Mouse (Mus musculus): ENCODE measurements at regions not wholly inside any gene's neighbourhood (a gene's known extent, or its start where the extent isn't known, plus 50 kb on each side); places are given as distances from the start of the nearest gene placed in this dataset.

- no peak for TF ChIP-seq TAL1 (conservative IDR thresholded peaks at IDR 0.05; ENCODE audit: low read depth, low read length)
- no peak for TF ChIP-seq CTCF (IDR thresholded peaks at IDR 0.05; ENCODE audit: low read depth, low read length)
- no peak for TF ChIP-seq POLR2AphosphoS5 (IDR thresholded peaks at IDR 0.05; ENCODE audit: insufficient replicate concordance, low read depth, low read length)
- no peak for TF ChIP-seq GATA2 (IDR thresholded peaks at IDR 0.05; ENCODE audit: borderline replicate concordance, low read depth, low read length)
- TF ChIP-seq GATA1 (IDR thresholded peaks at IDR 0.05; ENCODE audit: borderline replicate concordance, low read length), result no peak
- ATAC-seq (ENCODE audit: extremely low read depth, insufficient number of reproducible peaks, low FRiP score, poor library complexity, severe bottlenecking) (no peak), DNase-seq (ENCODE audit: low spot score) (no peak)
- no peaks in the 10 kb centered on the region for H3K27me3 ChIP-seq (ENCODE audit: insufficient read depth, low read length)
- no peak overlapping the region for H3K4me3 ChIP-seq (ENCODE audit: low read depth, low read length)
- peaks cover 71% of the 10 kb centered on the region for H3K9me3 ChIP-seq (replicated peaks)
- no peaks in the 10 kb centered on the region for H3K4me1 ChIP-seq (ENCODE audit: insufficient read depth, low read depth, low read length)
- no peaks in the 10 kb centered on the region for H3K36me3 ChIP-seq (replicated peaks)
These were observed 212.8 kb upstream of the Irx3 start for GRCm38 (mm10) chr8:92014704-92015103.

- TF ChIP-seq CTCF (IDR thresholded peaks at IDR 0.05; ENCODE audit: low read depth, low read length), result no peak
- no peak for TF ChIP-seq GATA2 (IDR thresholded peaks at IDR 0.05; ENCODE audit: borderline replicate concordance, low read depth, low read length)
- TF ChIP-seq POLR2AphosphoS5 (IDR thresholded peaks at IDR 0.05; ENCODE audit: insufficient replicate concordance, low read depth, low read length), result no peak
- no peak for TF ChIP-seq TAL1 (conservative IDR thresholded peaks at IDR 0.05; ENCODE audit: low read depth, low read length)
- TF ChIP-seq GATA1 (IDR thresholded peaks at IDR 0.05; ENCODE audit: borderline replicate concordance, low read length), result no peak
- Histone ChIP-seq H3K36me3 (replicated peaks) (no peaks in the 10 kb centered on the region), H3K4me1 (ENCODE audit: insufficient read depth, low read depth, low read length) (no peaks in the 10 kb centered on the region), H3K27me3 (ENCODE audit: insufficient read depth, low read length) (no peaks in the 10 kb centered on the region), H3K4me3 (ENCODE audit: low read depth, low read length) (no peak overlapping the region), H3K9me3 (replicated peaks) (peaks cover 66% of the 10 kb centered on the region)
- ATAC-seq (ENCODE audit: extremely low read depth, insufficient number of reproducible peaks, low FRiP score, poor library complexity, severe bottlenecking) (no peak), DNase-seq (ENCODE audit: low spot score) (no peak)
These were observed 211.3 kb upstream of the Irx3 start for GRCm38 (mm10) chr8:92013183-92013582.

- Histone ChIP-seq H3K4me3 (ENCODE audit: low read depth, low read length) (no peak overlapping the region), H3K36me3 (replicated peaks) (no peaks in the 10 kb centered on the region), H3K9me3 (replicated peaks) (peaks cover 54% of the 10 kb centered on the region), H3K4me1 (ENCODE audit: insufficient read depth, low read depth, low read length) (no peaks in the 10 kb centered on the region), H3K27me3 (ENCODE audit: insufficient read depth, low read length) (no peaks in the 10 kb centered on the region)
- TF ChIP-seq TAL1 (conservative IDR thresholded peaks at IDR 0.05; ENCODE audit: low read depth, low read length), result no peak
- TF ChIP-seq CTCF (IDR thresholded peaks at IDR 0.05; ENCODE audit: low read depth, low read length), result no peak
- DNase-seq (ENCODE audit: low spot score) (no peak), ATAC-seq (ENCODE audit: extremely low read depth, insufficient number of reproducible peaks, low FRiP score, poor library complexity, severe bottlenecking) (no peak)
These were observed 208.5 kb upstream of the Irx3 start for GRCm38 (mm10) chr8:92010412-92010811.

GRCm38 (mm10) chr8:92008616-92009610 lies 207.0 kb upstream of the Irx3 start:
- DNase-seq (ENCODE audit: low spot score) (no peak), ATAC-seq (ENCODE audit: extremely low read depth, insufficient number of reproducible peaks, low FRiP score, poor library complexity, severe bottlenecking) (no peak)
- no peak overlapping the region for H3K4me3 ChIP-seq (ENCODE audit: low read depth, low read length)
- no peaks in the 10 kb centered on the region for H3K4me1 ChIP-seq (ENCODE audit: insufficient read depth, low read depth, low read length)
- H3K36me3 ChIP-seq (replicated peaks), result no peaks in the 10 kb centered on the region
- TF ChIP-seq GATA2 (IDR thresholded peaks at IDR 0.05; ENCODE audit: borderline replicate concordance, low read depth, low read length) (no peak), TAL1 (conservative IDR thresholded peaks at IDR 0.05; ENCODE audit: low read depth, low read length) (no peak), POLR2AphosphoS5 (IDR thresholded peaks at IDR 0.05; ENCODE audit: insufficient replicate concordance, low read depth, low read length) (no peak), GATA1 (IDR thresholded peaks at IDR 0.05; ENCODE audit: borderline replicate concordance, low read length) (no peak), CTCF (IDR thresholded peaks at IDR 0.05; ENCODE audit: low read depth, low read length) (no peak)
- no peaks in the 10 kb centered on the region for H3K27me3 ChIP-seq (ENCODE audit: insufficient read depth, low read length)
- H3K9me3 ChIP-seq (replicated peaks), result peaks cover 47% of the 10 kb centered on the region

GRCm38 (mm10) chr8:92005091-92005490 lies 203.2 kb upstream of the Irx3 start:
- no peak for DNase-seq (ENCODE audit: low spot score)
- no peaks in the 10 kb centered on the region for H3K36me3 ChIP-seq (replicated peaks)
- H3K4me1 ChIP-seq (ENCODE audit: insufficient read depth, low read depth, low read length), result no peaks in the 10 kb centered on the region
- no peak for TF ChIP-seq POLR2AphosphoS5 (IDR thresholded peaks at IDR 0.05; ENCODE audit: insufficient replicate concordance, low read depth, low read length)
- TF ChIP-seq TAL1 (conservative IDR thresholded peaks at IDR 0.05; ENCODE audit: low read depth, low read length), result no peak
- TF ChIP-seq CTCF (IDR thresholded peaks at IDR 0.05; ENCODE audit: low read depth, low read length), result no peak
- TF ChIP-seq GATA2 (IDR thresholded peaks at IDR 0.05; ENCODE audit: borderline replicate concordance, low read depth, low read length), result no peak
- no peak for TF ChIP-seq GATA1 (IDR thresholded peaks at IDR 0.05; ENCODE audit: borderline replicate concordance, low read length)
- no peak for ATAC-seq (ENCODE audit: extremely low read depth, insufficient number of reproducible peaks, low FRiP score, poor library complexity, severe bottlenecking)
- H3K27me3 ChIP-seq (ENCODE audit: insufficient read depth, low read length), result no peaks in the 10 kb centered on the region
- H3K4me3 ChIP-seq (ENCODE audit: low read depth, low read length), result no peak overlapping the region
- H3K9me3 ChIP-seq (replicated peaks), result peaks cover 49% of the 10 kb centered on the region

GRCm38 (mm10) chr8:92004532-92004931 lies 202.7 kb upstream of the Irx3 start:
- peaks cover 51% of the 10 kb centered on the region for H3K9me3 ChIP-seq (replicated peaks)
- H3K4me1 ChIP-seq (ENCODE audit: insufficient read depth, low read depth, low read length), result no peaks in the 10 kb centered on the region
- H3K36me3 ChIP-seq (replicated peaks), result no peaks in the 10 kb centered on the region
- ATAC-seq (ENCODE audit: extremely low read depth, insufficient number of reproducible peaks, low FRiP score, poor library complexity, severe bottlenecking) (no peak), DNase-seq (ENCODE audit: low spot score) (no peak)
- H3K4me3 ChIP-seq (ENCODE audit: low read depth, low read length), result no peak overlapping the region
- TF ChIP-seq POLR2AphosphoS5 (IDR thresholded peaks at IDR 0.05; ENCODE audit: insufficient replicate concordance, low read depth, low read length), result no peak
- no peak for TF ChIP-seq TAL1 (conservative IDR thresholded peaks at IDR 0.05; ENCODE audit: low read depth, low read length)
- no peak for TF ChIP-seq GATA2 (IDR thresholded peaks at IDR 0.05; ENCODE audit: borderline replicate concordance, low read depth, low read length)
- TF ChIP-seq GATA1 (IDR thresholded peaks at IDR 0.05; ENCODE audit: borderline replicate concordance, low read length), result no peak
- no peak for TF ChIP-seq CTCF (IDR thresholded peaks at IDR 0.05; ENCODE audit: low read depth, low read length)
- H3K27me3 ChIP-seq (ENCODE audit: insufficient read depth, low read length), result no peaks in the 10 kb centered on the region
